Mouse (Mus musculus) left cerebral cortex, adult 6 months (tissue): ENCODE measurements around the gene Cd47. TPM values are rescaled to one million over a fixed set of nuclear protein-coding genes. Genes with fewer than 3 reads are reported as not detected.

Experiments
- long read RNA-seq, 2 experiments: library from polyadenylated mRNA; unstranded; transcript quantifications; one replicate each; pipeline ENCODE4 v2.0.0; 2019 to 2020
- polyA plus RNA-seq: library from polyadenylated mRNA; unstranded; fragments of <200 nt; fragmentation: Nextera tagmentation; gene quantifications from 2 replicates; pipeline ENCODE4 v1.2.3, GENCODE M21; 2021

Cd47 gene
- 269 and 293 TPM in 2 replicates for polyA plus RNA-seq
- long read RNA-seq, experiment 1, full-length matches to known transcripts, result 704 of 871 reads
- long read RNA-seq, experiment 1, partial matches to known transcripts, result 11 of 871 reads
- long read RNA-seq, experiment 1, other reads (novel, unspliced or antisense), result 156 of 871 reads
- long read RNA-seq, experiment 2, full-length matches to known transcripts, result 302 of 486 reads
- long read RNA-seq, experiment 2, partial matches to known transcripts, result 65 of 486 reads
- long read RNA-seq, experiment 2, other reads (novel, unspliced or antisense), result 119 of 486 reads

GRCm38 (mm10) chr16:49799597-49800561 is at the start of gene Cd47:
Gene Cd47, plus strand, starts transcription at chr16:49800533.

Other genes with a start within 250 kb of the Cd47 start
- 49.7 and 55.3 TPM in 2 replicates for gene Ift57, start 101.3 kb upstream of the Cd47 start, polyA plus RNA-seq